Mouse (Mus musculus): ENCODE data around the gene Gm49403. TPM values are rescaled to one million over a fixed set of nuclear protein-coding genes. Genes with fewer than 3 reads are reported as not detected.
"Not testable (repeated sequence)": the region's sequence is repeated elsewhere in the genome, so short reads cannot be mapped to it uniquely, and the experiment has no call there.

Gene Gm49403
- polyA plus RNA-seq, 1 experiment from 2014 or later, result not detected

DNA sequence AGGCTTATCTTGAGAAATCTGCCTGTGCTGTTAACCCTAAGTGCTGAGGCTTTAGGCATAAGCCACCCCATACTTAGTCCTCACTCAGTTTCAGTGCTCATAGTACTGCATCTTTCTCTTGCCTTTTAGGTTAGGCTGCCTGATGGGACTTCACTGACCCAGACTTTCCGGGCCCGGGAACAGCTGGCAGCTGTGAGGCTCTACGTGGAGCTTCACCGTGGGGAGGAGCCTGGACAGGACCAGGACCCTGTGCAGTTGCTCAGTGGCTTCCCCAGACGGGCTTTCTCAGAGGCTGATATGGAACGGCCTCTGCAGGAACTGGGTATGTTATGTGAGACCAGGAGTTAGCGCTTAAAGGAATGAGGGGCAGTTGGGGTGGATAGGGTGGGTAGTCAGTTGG, 8.7 kb upstream of the Gm49403 start:
- peaks cover 13% of the 10 kb centered on the region for H3K4me1 ChIP-seq
- peaks cover 24% of the 10 kb centered on the region for H3K36me3 ChIP-seq
- no peak overlapping the region for H3K9ac ChIP-seq
- no peak overlapping the region for H3K27ac ChIP-seq
- H3K9me3 ChIP-seq, result no peaks in the 10 kb centered on the region
- no peak overlapping the region for H3K4me2 ChIP-seq
- no peak for ATAC-seq (ENCODE audit: insufficient read depth, low FRiP score, low read depth)
- H3K4me3 ChIP-seq (replicated peaks), result no peak overlapping the region
- H3K27me3 ChIP-seq (replicated peaks), result no peaks in the 10 kb centered on the region
- 86% methylated on average over 7 of the region's 7 CpGs for WGBS

DNA sequence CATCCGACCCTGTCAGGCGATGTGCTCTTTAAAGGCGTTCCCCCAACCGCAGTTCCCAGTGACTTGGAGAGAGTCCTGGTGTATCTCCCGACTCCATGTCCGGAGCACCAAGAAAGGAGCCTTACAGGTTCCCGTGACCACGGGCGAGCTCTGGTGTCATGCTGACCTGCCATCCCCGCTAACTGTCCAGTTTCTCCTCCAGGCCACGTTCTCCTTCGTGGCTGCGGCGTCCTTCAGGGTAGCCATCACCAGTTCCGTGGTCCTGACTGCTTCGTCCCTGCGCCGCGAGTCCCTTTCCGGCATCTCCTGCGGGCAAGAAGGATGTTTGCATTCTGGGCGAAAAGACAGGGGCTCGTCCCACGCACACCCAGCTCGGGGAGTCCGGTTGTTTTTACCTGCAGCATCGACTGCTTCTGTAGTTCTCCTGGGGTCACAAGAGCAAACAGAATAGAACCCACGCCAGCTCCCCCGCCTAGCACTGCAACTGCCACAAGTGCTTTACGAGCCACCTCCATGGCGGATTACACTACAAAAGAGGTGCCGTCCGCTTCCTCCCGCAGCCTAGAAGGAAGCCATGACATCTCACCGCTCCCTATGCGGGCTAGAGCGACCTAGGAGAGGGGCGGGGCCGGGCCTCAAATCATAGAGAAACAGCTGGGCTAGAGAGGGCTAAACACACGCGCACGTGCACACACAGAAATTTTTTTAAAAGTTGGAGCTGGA, 3.3 kb upstream of the Gm49403 start, which contains the start of gene Uqcc3:
Uqcc3 (minus strand) TSS at position 613 of the 723 bp plus-strand sequence.
- ATAC-seq (ENCODE audit: insufficient read depth, low FRiP score, low read depth), result peak; percentile 93
- Histone ChIP-seq H3K27me3 (replicated peaks) (no peaks in the 10 kb centered on the region), H3K9me3 (no peaks in the 10 kb centered on the region), H3K36me3 (peaks cover 13% of the 10 kb centered on the region), H3K9ac (peak within 1 kb of the TSS; percentile 89), H3K4me1 (peaks cover 9% of the 10 kb centered on the region; the same call in 1 of the 2 replicates), H3K4me3 (replicated peaks) (peak within 1 kb of the TSS; percentile 68), H3K4me2 (peak within 1 kb of the TSS; percentile 72), H3K27ac (peak within 1 kb of the TSS; percentile 89)
- under 1% methylated on average over 42 of the region's 42 CpGs for WGBS

DNA sequence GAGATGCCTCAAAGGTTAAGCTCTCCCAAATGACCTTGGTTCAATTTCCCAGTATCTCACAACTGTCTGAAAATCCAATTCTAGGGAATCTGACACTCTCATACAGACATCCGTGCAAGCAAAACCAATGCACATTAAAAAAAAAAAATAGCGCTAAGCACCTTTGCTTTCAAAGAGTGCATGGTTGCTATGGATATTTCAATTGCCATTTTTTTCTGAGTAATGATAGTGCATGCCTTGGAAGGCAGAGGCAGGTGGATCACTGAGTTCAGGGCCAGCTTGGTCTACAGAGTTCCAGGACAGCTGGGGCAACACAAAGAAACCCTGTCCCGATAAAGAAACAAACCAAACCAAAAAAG, 2.7 kb upstream of the Gm49403 start:
- 13% methylated on average over 3 of the region's 3 CpGs for WGBS
- no peak for ATAC-seq (ENCODE audit: insufficient read depth, low FRiP score, low read depth)
- H3K4me1 ChIP-seq, result peaks cover 9% of the 10 kb centered on the region; the same call in 1 of the 2 replicates
- no peaks in the 10 kb centered on the region for H3K9me3 ChIP-seq
- no peaks in the 10 kb centered on the region for H3K27me3 ChIP-seq (replicated peaks)
- H3K4me3 ChIP-seq (replicated peaks), result peak overlapping the region; percentile 68
- no peak overlapping the region for H3K27ac ChIP-seq
- peaks cover 9% of the 10 kb centered on the region; the same call in 1 of the 2 replicates for H3K36me3 ChIP-seq
- H3K9ac ChIP-seq, result peak overlapping the region; percentile 89; the same call in 1 of the 2 replicates
- H3K4me2 ChIP-seq, result peak overlapping the region; percentile 72

DNA sequence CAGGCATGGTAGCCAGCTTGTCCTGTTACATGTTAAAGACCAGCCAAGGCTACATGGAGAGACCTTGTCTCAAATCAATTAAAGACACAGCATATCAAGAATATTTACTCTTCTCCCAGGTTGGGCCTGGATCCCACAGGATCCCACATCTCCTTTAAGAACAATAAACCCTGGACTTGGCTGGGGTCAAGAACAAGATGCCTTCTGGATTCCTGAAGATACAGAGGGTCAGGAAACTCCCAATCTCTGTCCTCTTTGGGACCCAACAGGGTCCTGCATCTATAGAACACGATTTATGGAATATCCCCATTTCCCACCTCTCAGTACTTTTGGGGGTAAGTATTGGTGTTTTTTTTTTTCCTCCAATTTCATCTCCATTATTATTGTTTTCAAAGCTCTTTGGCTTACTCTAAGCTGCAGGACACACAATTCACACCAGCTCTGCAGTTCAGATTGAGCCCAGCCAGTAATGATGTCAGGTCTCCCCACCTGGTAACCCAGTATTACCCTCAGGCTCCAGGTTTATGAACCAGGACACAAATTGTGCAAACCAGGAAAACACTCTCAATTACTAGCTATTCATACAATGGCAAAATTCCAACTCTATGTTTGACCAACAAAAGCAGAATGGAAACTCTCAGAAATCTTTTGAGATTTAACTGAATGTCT, 3.3 kb downstream of the Gm49403 start:
- Histone ChIP-seq H3K27me3 (replicated peaks) (no peaks in the 10 kb centered on the region), H3K4me3 (replicated peaks) (no peak overlapping the region), H3K4me1 (peaks cover 6% of the 10 kb centered on the region; the same call in 1 of the 2 replicates), H3K36me3 (0 out of 2 replicates have a peak, but pooled peaks cover 4% of the 10 kb centered on the region), H3K9ac (no peak overlapping the region), H3K4me2 (0 out of 2 replicates have a peak overlapping the region, but pooled peaks have one; percentile 57), H3K9me3 (no peaks in the 10 kb centered on the region), H3K27ac (peak overlapping the region; percentile 80)
- WGBS, result 43% methylated on average over 1 of the region's 1 CpGs
- ATAC-seq (ENCODE audit: insufficient read depth, low FRiP score, low read depth), result no peak

DNA sequence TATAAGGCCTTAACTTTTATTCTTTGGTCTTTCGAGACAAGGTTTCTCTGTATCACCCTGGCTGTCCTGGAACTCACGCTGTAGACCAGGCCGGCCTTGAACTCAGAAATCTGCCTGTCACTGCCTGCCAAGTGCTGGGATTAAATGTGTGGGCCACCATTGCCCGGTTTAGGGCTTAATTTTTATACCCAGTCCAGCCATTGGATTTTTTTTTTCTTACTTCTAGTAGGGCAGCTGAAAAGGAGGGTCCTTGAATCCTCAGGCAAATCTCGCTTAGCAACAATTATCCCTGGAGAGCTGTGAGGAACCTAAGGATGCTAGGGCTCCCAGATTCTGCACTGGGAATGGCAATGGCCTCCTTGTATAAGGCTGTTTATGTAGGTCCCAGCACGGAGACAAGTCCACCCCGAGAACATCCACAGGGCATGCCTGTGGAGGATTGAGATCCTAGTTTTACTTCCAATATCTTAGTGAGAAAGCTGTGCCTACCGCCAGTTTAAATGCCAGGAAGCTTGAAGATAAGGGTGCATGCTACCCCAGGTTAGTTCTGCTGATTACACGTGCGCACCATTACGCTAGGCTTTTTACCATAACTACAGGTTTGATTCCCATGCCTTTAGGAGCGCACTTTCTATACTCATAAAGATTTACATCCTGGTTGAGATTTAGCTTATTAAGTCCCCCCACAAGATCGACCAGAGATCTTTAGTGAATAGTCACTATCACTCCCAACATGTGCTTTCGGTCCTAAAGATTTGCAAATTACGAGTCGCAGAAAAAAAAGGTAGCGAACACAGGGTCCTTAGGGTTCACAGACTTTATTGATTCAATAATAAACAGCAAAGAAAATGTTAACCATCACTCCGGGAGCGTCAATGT, 4.1 kb downstream of the Gm49403 start:
- Histone ChIP-seq H3K27ac (peak overlapping the region; percentile 80), H3K27me3 (replicated peaks) (no peaks in the 10 kb centered on the region), H3K9me3 (no peaks in the 10 kb centered on the region), H3K4me3 (replicated peaks) (peak overlapping the region; percentile 59), H3K36me3 (0 out of 2 replicates have a peak, but pooled peaks cover 4% of the 10 kb centered on the region), H3K9ac (peak overlapping the region; percentile 55; the same call in 1 of the 2 replicates), H3K4me1 (peaks cover 6% of the 10 kb centered on the region; the same call in 1 of the 2 replicates), H3K4me2 (peak overlapping the region; percentile 57)
- no peak for ATAC-seq (ENCODE audit: insufficient read depth, low FRiP score, low read depth)
- 13% methylated on average over 19 of the region's 19 CpGs for WGBS

DNA sequence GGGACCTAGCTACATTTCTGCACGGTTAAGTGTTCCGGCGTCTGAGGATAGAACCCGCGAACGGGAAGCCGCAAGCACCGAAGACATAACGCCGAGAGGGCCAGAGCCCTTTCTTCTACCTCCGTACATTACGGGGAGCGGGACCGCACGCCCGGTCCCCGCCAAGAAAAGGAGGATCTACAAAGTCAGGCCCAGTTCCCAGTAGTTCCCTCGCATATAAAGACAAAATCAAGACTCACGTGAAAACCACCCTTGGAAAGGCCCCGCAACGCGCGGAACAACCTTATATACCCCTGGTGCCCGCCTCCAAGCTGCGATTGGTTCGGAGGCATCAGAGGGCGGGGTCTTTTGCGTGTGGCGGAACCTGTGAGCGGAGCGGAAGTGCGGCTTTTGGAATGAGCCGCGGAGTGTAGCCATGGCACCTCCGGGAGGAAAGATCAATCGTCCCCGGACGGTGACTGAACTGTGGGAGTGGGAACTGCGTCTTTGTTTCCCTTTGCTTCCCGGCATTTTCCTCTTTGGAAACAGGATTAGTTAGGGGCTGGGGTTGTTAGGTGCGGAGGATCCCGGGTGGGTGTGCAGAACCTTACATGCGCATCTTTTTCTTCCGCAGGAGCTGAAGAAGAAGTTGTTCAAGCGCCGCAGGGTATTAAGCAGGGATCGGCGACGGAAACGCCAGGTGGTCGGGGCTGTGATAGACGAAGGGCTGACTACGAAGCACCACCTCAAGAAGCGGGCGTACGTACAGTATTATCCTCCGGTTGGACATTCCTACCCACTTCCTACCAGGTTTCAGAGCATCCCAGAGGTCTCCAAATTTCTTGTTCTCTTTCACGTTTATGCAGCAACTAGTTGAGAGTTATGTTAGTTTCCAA, 5.0 kb downstream of the Gm49403 start, which contains the start of the genes 1810009A15Rik and Gm49416:
1810009A15Rik (plus strand) TSS at position 343 of the 875 bp plus-strand sequence.
Gm49416 (plus strand) TSS at position 416 of the 875 bp plus-strand sequence.
- Histone ChIP-seq H3K4me3 (replicated peaks) (peak within 1 kb of the TSS; percentile 59), H3K4me2 (peak within 1 kb of the TSS; percentile 57), H3K36me3 (0 out of 2 replicates have a peak, but pooled peaks cover 4% of the 10 kb centered on the region), H3K27me3 (replicated peaks) (no peaks in the 10 kb centered on the region), H3K9ac (peak within 1 kb of the TSS; percentile 55; the same call in 1 of the 2 replicates), H3K27ac (peak within 1 kb of the TSS; percentile 85), H3K9me3 (no peaks in the 10 kb centered on the region), H3K4me1 (peaks cover 9% of the 10 kb centered on the region)
- peak; percentile 95 for ATAC-seq (ENCODE audit: insufficient read depth, low FRiP score, low read depth)
- WGBS, result under 1% methylated on average over 58 of the region's 58 CpGs

DNA sequence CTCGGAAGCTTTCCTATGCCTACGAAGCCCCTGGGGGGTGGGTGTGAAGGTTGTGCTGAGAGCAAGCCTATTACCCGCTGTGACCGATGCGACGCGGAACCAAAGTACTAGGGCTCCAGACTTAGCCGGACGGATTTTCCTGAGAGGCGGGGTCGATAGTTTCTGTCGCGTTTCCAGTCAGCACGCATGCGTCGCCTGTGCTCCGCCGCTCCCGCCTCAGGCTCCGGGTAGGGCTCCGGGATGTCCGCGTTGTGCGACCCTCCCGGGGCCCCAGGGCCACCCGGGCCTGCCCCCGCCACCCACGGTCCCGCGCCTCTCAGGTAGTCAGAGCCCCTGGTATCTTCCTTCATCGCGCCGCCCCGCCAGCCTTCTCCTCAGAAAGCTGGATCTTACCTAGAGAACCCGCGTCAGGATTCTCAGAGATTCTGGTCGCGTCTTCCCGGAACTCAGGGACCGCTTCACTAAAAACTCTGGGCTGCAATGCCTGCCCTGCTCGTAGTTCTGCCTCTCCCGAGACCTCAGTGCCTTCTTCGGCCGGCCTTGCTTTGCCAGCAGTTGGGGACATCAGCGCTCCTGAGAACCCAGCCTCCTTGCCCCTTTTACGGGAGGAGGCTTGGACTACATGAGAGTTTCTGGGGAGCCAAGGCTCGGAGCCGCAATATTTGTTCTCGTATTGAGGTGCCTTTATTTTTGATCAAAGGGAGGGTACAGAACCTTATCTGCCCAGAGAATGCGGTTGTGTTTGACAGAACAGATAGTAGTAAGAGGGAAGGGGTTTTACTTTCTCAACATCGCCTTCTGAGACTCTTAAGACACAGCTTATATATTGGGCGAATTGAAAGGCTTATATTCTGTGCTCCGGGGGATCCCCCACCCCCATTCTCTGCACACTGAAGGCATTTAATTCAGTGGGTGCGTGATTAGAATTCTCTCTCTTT, 9.4 kb downstream of the Gm49403 start, which contains the start of gene Ints5:
Ints5 (plus strand) TSS at position 177 of the 938 bp plus-strand sequence.
- peak within 1 kb of the TSS; percentile 86 for H3K27ac ChIP-seq
- H3K27me3 ChIP-seq (replicated peaks), result no peaks in the 10 kb centered on the region
- peak; percentile 54 for ATAC-seq (ENCODE audit: insufficient read depth, low FRiP score, low read depth)
- H3K4me2 ChIP-seq, result peak within 1 kb of the TSS; percentile 65
- H3K36me3 ChIP-seq, result peaks cover 16% of the 10 kb centered on the region
- peak within 1 kb of the TSS; percentile 90 for H3K4me3 ChIP-seq (replicated peaks)
- H3K9me3 ChIP-seq, result no peaks in the 10 kb centered on the region
- H3K4me1 ChIP-seq, result peaks cover 30% of the 10 kb centered on the region
- H3K9ac ChIP-seq, result peak within 1 kb of the TSS; percentile 95
- 2% methylated on average over 54 of the region's 54 CpGs for WGBS

DNA sequence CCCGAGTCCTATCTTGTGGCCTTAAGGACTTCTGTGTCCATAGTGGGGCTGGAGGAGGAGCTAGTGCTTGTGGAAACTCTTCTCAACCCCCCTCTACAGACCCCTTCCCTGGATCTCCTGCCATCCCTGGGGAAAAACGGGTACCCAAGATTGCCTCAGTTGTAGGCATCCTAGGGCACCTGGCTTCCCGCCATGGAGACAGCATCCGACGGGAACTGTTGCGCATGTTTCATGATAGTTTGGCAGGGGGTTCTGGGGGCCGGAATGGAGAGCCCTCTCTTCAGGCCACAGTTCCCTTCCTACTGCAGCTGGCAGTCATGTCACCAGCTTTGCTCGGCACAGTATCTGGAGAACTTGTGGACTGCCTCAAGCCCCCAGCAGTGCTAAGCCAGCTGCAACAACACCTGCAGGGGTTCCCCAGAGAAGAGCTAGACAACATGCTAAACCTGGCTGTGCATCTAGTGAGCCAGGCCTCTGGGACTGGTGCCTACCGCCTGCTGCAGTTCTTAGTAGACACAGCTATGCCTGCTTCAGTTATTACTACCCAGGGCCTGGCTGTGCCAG, 11.7 kb downstream of the Gm49403 start:
- H3K4me2 ChIP-seq, result no peak overlapping the region
- no peak overlapping the region for H3K27ac ChIP-seq
- WGBS, result 89% methylated on average over 9 of the region's 9 CpGs
- H3K4me1 ChIP-seq, result peaks cover 33% of the 10 kb centered on the region
- no peak overlapping the region for H3K9ac ChIP-seq
- H3K9me3 ChIP-seq, result no peaks in the 10 kb centered on the region
- H3K36me3 ChIP-seq, result peaks cover 15% of the 10 kb centered on the region
- ATAC-seq (ENCODE audit: insufficient read depth, low FRiP score, low read depth), result no peak
- no peak overlapping the region for H3K4me3 ChIP-seq (replicated peaks)
- no peaks in the 10 kb centered on the region for H3K27me3 ChIP-seq (replicated peaks)

DNA sequence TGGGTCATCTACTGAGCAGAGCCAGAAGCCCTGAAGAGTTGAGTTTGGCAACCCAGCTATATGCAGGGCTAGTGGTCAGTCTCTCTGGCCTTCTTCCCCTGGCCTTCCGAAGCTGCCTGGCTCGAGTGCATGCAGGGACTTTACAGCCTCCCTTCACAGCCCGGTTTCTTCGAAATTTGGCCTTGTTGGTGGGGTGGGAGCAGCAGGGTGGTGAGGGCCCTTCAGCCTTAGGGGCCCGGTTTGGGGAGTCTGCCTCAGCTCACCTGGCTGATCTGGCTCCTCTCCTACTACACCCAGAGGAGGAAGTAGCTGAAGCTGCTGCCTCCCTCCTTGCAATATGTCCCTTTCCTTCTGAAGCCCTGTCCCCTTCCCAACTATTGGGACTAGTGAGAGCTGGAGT, 12.5 kb downstream of the Gm49403 start:
- H3K4me2 ChIP-seq; H3K27ac ChIP-seq; ATAC-seq (ENCODE audit: insufficient read depth, low FRiP score, low read depth); H3K27me3 ChIP-seq (replicated peaks); H3K4me3 ChIP-seq (replicated peaks); H3K9me3 ChIP-seq; H3K9ac ChIP-seq: not testable (repeated sequence)
- H3K4me1 ChIP-seq, result peaks cover 33% of the 10 kb centered on the region
- peaks cover 13% of the 10 kb centered on the region for H3K36me3 ChIP-seq
- 83% methylated on average over 5 of the region's 5 CpGs for WGBS
